Mouse (Mus musculus) stomach, embryonic 14.5 days (tissue): ENCODE measurements at regions not wholly inside any gene's neighbourhood (a gene's known extent, or its start where the extent isn't known, plus 50 kb on each side); places are given as distances from the start of the nearest gene placed in this dataset.

Experiments used
- ATAC-seq: fragments of 200-750 bp; cut with Nextera tagmentation; 2 replicates; pipeline ENCODE4 v1.8.0; 2017; ENCODE audit warnings: low read depth, moderate TSS enrichment; ENCODE audit not compliant: insufficient number of reproducible peaks, insufficient read depth, low FRiP score
- H3K27ac ChIP-seq: fragments of 300-500 bp; sonication (generic); 2 replicates; pipeline ENCODE4 v1.5.1; 2014; ENCODE audit warnings: mild to moderate bottlenecking, low read length, moderate library complexity, mixed read lengths
- H3K27me3 ChIP-seq: fragments of 300-500 bp; sonication (generic); 2 replicates; pipeline ENCODE4 v1.6.1; 2014; ENCODE audit warnings: low read length, control low read depth, mixed read lengths; ENCODE audit not compliant: control insufficient read depth, insufficient read depth
- H3K36me3 ChIP-seq: fragments of 300-500 bp; sonication (generic); 2 replicates; pipeline ENCODE4 v1.6.1; 2014; ENCODE audit warnings: mild to moderate bottlenecking, control low read depth, low read length, moderate library complexity, mixed read lengths; ENCODE audit not compliant: control insufficient read depth, insufficient read depth
- H3K4me1 ChIP-seq: fragments of 300-500 bp; sonication (generic); 2 replicates; pipeline ENCODE4 v1.6.1; 2014; ENCODE audit warnings: low read length, control low read depth, mixed read lengths; ENCODE audit not compliant: control insufficient read depth, insufficient read depth
- H3K4me2 ChIP-seq: fragments of 300-500 bp; sonication (generic); replicated peaks from 2 replicates; pipeline ENCODE4 v1.6.1; 2014; ENCODE audit warnings: low read depth, low read length, control low read depth
- H3K4me3 ChIP-seq: fragments of 300-500 bp; sonication (generic); 2 replicates; pipeline ENCODE4 v1.5.1; 2014; ENCODE audit warnings: low read depth, low read length, control low read depth
- H3K9ac ChIP-seq: fragments of 300-500 bp; sonication (generic); replicated peaks from 2 replicates; pipeline ENCODE4 v1.6.1; 2014; ENCODE audit warnings: low read depth, mild to moderate bottlenecking, control low read depth, low read length, moderate library complexity, mixed read lengths
- H3K9me3 ChIP-seq: fragments of 300-500 bp; sonication (generic); 2 replicates; pipeline ENCODE4 v1.6.1; 2016; ENCODE audit warnings: low read depth, low read length, control low read depth; ENCODE audit not compliant: control insufficient read depth
- WGBS: fragments of 180-500 bp; shearing (Covaris S2); extraction: QIAGEN DNeasy Blood & Tissue Kit; methylation state at CpG from one replicate; pipeline ENCODE4 v1.1.7; 2014; 5-methylcytosine and 5-hydroxymethylcytosine counted together

- Histone ChIP-seq H3K4me3 (no peak overlapping the region), H3K27me3 (no peaks in the 10 kb centered on the region), H3K9ac (no peak overlapping the region), H3K36me3 (no peaks in the 10 kb centered on the region), H3K4me2 (no peak overlapping the region), H3K27ac (no peak overlapping the region), H3K4me1 (no peaks in the 10 kb centered on the region), H3K9me3 (no peaks in the 10 kb centered on the region)
- no peak for ATAC-seq
- WGBS: 64% methylated on average over 1 of the region's 1 CpGs
These were observed 106.7 kb upstream of the Gm4791 start for GRCm38 (mm10) chr9:46891829-46892228.

GRCm38 (mm10) chr9:46889933-46890662 is 108.4 kb upstream of the Gm4791 start:
- ATAC-seq: no peak
- 81% methylated on average over 4 of the region's 4 CpGs for WGBS
- Histone ChIP-seq H3K9ac (no peak overlapping the region), H3K4me1 (no peaks in the 10 kb centered on the region), H3K27me3 (no peaks in the 10 kb centered on the region), H3K4me2 (no peak overlapping the region), H3K27ac (no peak overlapping the region), H3K36me3 (no peaks in the 10 kb centered on the region), H3K4me3 (no peak overlapping the region), H3K9me3 (no peaks in the 10 kb centered on the region)

- 83% methylated on average over 8 of the region's 8 CpGs for WGBS
- H3K9me3 ChIP-seq: no peaks in the 10 kb centered on the region
- H3K4me3 ChIP-seq: no peak overlapping the region
- H3K4me1 ChIP-seq: no peaks in the 10 kb centered on the region
- no peak overlapping the region for H3K4me2 ChIP-seq
- no peak for ATAC-seq
- H3K9ac ChIP-seq: no peak overlapping the region
- no peaks in the 10 kb centered on the region for H3K36me3 ChIP-seq
- H3K27me3 ChIP-seq: no peaks in the 10 kb centered on the region
- no peak overlapping the region for H3K27ac ChIP-seq
These were observed 127.1 kb upstream of the Gm4791 start for GRCm38 (mm10) chr9:46871211-46871994.

- Histone ChIP-seq H3K9ac (no peak overlapping the region), H3K27me3 (no peaks in the 10 kb centered on the region), H3K4me1 (no peaks in the 10 kb centered on the region), H3K9me3 (no peaks in the 10 kb centered on the region), H3K27ac (no peak overlapping the region), H3K4me2 (no peak overlapping the region), H3K4me3 (no peak overlapping the region), H3K36me3 (no peaks in the 10 kb centered on the region)
- ATAC-seq: no peak
- 28% methylated on average over 4 of the region's 4 CpGs for WGBS
These were observed 134.6 kb upstream of the Gm4791 start for GRCm38 (mm10) chr9:46863934-46864333.

- WGBS: 92% methylated on average over 13 of the region's 13 CpGs
- no peak for ATAC-seq
These were observed 146.8 kb upstream of the Gm4791 start for GRCm38 (mm10) chr9:46851753-46852152.

GRCm38 (mm10) chr9:46851336-46851735 is 147.2 kb upstream of the Gm4791 start:
- Histone ChIP-seq H3K9ac (no peak overlapping the region), H3K27me3 (no peaks in the 10 kb centered on the region), H3K4me3 (no peak overlapping the region), H3K27ac (no peak overlapping the region), H3K9me3 (no peaks in the 10 kb centered on the region), H3K36me3 (no peaks in the 10 kb centered on the region), H3K4me2 (no peak overlapping the region), H3K4me1 (no peaks in the 10 kb centered on the region)
- WGBS: 83% methylated on average over 10 of the region's 10 CpGs
- ATAC-seq: no peak

More at GRCm38 (mm10) chr9:46851753-46852152, 146.8 kb upstream of the Gm4791 start:
- no peak overlapping the region for H3K27ac ChIP-seq
- no peaks in the 10 kb centered on the region for H3K36me3 ChIP-seq
- H3K27me3 ChIP-seq: no peaks in the 10 kb centered on the region
- H3K4me2 ChIP-seq: no peak overlapping the region
- H3K9ac ChIP-seq: no peak overlapping the region
- no peaks in the 10 kb centered on the region for H3K9me3 ChIP-seq
- no peak overlapping the region for H3K4me3 ChIP-seq
- no peaks in the 10 kb centered on the region for H3K4me1 ChIP-seq

- H3K4me2 ChIP-seq: no peak overlapping the region
- no peak overlapping the region for H3K9ac ChIP-seq
- H3K27ac ChIP-seq: no peak overlapping the region
- WGBS: 66% methylated on average over 3 of the region's 3 CpGs
- no peaks in the 10 kb centered on the region for H3K36me3 ChIP-seq
- H3K4me1 ChIP-seq: no peaks in the 10 kb centered on the region
- H3K9me3 ChIP-seq: no peaks in the 10 kb centered on the region
- H3K27me3 ChIP-seq: no peaks in the 10 kb centered on the region
- H3K4me3 ChIP-seq: no peak overlapping the region
- ATAC-seq: no peak
These were observed 153.3 kb upstream of the Gm4791 start for GRCm38 (mm10) chr9:46845276-46845675.

- Histone ChIP-seq H3K4me2 (no peak overlapping the region), H3K27ac (no peak overlapping the region), H3K4me3 (no peak overlapping the region), H3K9me3 (no peaks in the 10 kb centered on the region), H3K4me1 (no peaks in the 10 kb centered on the region), H3K9ac (no peak overlapping the region), H3K36me3 (no peaks in the 10 kb centered on the region), H3K27me3 (no peaks in the 10 kb centered on the region)
- ATAC-seq: no peak
- 92% methylated on average over 7 of the region's 7 CpGs for WGBS
These were observed 154.8 kb upstream of the Gm4791 start for GRCm38 (mm10) chr9:46843781-46844180.
